Mouse (Mus musculus): ENCODE data around the gene Nat8f6. TPM values are rescaled to one million over a fixed set of nuclear protein-coding genes. Genes with fewer than 3 reads are reported as not detected.
A peak's percentile ranks its signal among the peaks of the same experiment; 100 is the strongest.
"Not testable (repeated sequence)": the region's sequence is repeated elsewhere in the genome, so short reads cannot be mapped to it uniquely, and the experiment has no call there.

Gene Nat8f6
- polyA plus RNA-seq, 1 experiment, result 1.9 TPM

- WGBS, result 29% methylated on average over 7 of the region's 7 CpGs
- H3K27me3 ChIP-seq (ENCODE audit: control insufficient read depth, insufficient read depth, low read length), result no peaks in the 10 kb centered on the region
- peak within 1 kb of the TSS; percentile 47 for H3K4me3 ChIP-seq (ENCODE audit: low read depth, low read length)
- TF ChIP-seq CTCF (IDR thresholded peaks at IDR 0.05; ENCODE audit: extremely low read depth, insufficient read length, insufficient replicate concordance, low read depth, low read length), result no peak
- peak; percentile 28; the same call in 1 of the 2 replicates for TF ChIP-seq POLR2A (IDR thresholded peaks at IDR 0.05; ENCODE audit: low read depth, low read length)
- peaks cover 32% of the 10 kb centered on the region for H3K4me1 ChIP-seq (ENCODE audit: control insufficient read depth, insufficient read depth, insufficient read length, low read length)
- H3K27ac ChIP-seq (ENCODE audit: insufficient read depth, low read depth, low read length), result peak within 1 kb of the TSS; percentile 98
- no peaks in the 10 kb centered on the region for H3K36me3 ChIP-seq (ENCODE audit: control insufficient read depth, insufficient read depth, low read length)
These were observed 11.1 kb upstream of the Nat8f6 start, which contains the start of gene Nat8 for GRCm38 (mm10) chr6:85831796-85832321. Nat8 (minus strand) TSS chr6:85832082.

GRCm38 (mm10) chr6:85829462-85829861 is 8.7 kb upstream of the Nat8f6 start:
- Histone ChIP-seq H3K4me3 (ENCODE audit: low read depth, low read length) (no peak overlapping the region), H3K27me3 (ENCODE audit: control insufficient read depth, insufficient read depth, low read length) (no peaks in the 10 kb centered on the region), H3K27ac (ENCODE audit: insufficient read depth, low read depth, low read length) (no peak overlapping the region), H3K4me1 (ENCODE audit: control insufficient read depth, insufficient read depth, insufficient read length, low read length) (peaks cover 30% of the 10 kb centered on the region), H3K36me3 (ENCODE audit: control insufficient read depth, insufficient read depth, low read length) (no peaks in the 10 kb centered on the region)
- WGBS, result 91% methylated on average over 1 of the region's 1 CpGs
- TF ChIP-seq POLR2A (IDR thresholded peaks at IDR 0.05; ENCODE audit: low read depth, low read length), result no peak
- no peak for TF ChIP-seq CTCF (IDR thresholded peaks at IDR 0.05; ENCODE audit: extremely low read depth, insufficient read length, insufficient replicate concordance, low read depth, low read length)

GRCm38 (mm10) chr6:85825886-85826285 is 5.1 kb upstream of the Nat8f6 start:
- Histone ChIP-seq H3K36me3 (ENCODE audit: control insufficient read depth, insufficient read depth, low read length) (no peaks in the 10 kb centered on the region), H3K27me3 (ENCODE audit: control insufficient read depth, insufficient read depth, low read length) (no peaks in the 10 kb centered on the region), H3K27ac (ENCODE audit: insufficient read depth, low read depth, low read length) (no peak overlapping the region), H3K4me3 (ENCODE audit: low read depth, low read length) (no peak overlapping the region), H3K4me1 (ENCODE audit: control insufficient read depth, insufficient read depth, insufficient read length, low read length) (peaks cover 30% of the 10 kb centered on the region; the same call in 1 of the 2 replicates)
- no peak for TF ChIP-seq POLR2A (IDR thresholded peaks at IDR 0.05; ENCODE audit: low read depth, low read length)
- TF ChIP-seq CTCF (IDR thresholded peaks at IDR 0.05; ENCODE audit: extremely low read depth, insufficient read length, insufficient replicate concordance, low read depth, low read length), result no peak
- 80% methylated on average over 2 of the region's 2 CpGs for WGBS

GRCm38 (mm10) chr6:85823382-85824090 is 2.8 kb upstream of the Nat8f6 start:
- 30% methylated on average over 1 of the region's 1 CpGs for WGBS
- Histone ChIP-seq H3K4me1 (ENCODE audit: control insufficient read depth, insufficient read depth, insufficient read length, low read length) (peaks cover 21% of the 10 kb centered on the region; the same call in 1 of the 2 replicates), H3K4me3 (ENCODE audit: low read depth, low read length) (no peak overlapping the region), H3K36me3 (ENCODE audit: control insufficient read depth, insufficient read depth, low read length) (no peaks in the 10 kb centered on the region), H3K27me3 (ENCODE audit: control insufficient read depth, insufficient read depth, low read length) (no peaks in the 10 kb centered on the region), H3K27ac (ENCODE audit: insufficient read depth, low read depth, low read length) (peak overlapping the region; percentile 79)
- TF ChIP-seq POLR2A (IDR thresholded peaks at IDR 0.05; ENCODE audit: low read depth, low read length) (no peak), CTCF (IDR thresholded peaks at IDR 0.05; ENCODE audit: extremely low read depth, insufficient read length, insufficient replicate concordance, low read depth, low read length) (no peak)

GRCm38 (mm10) chr6:85822286-85822685 is 1.5 kb upstream of the Nat8f6 start:
- Histone ChIP-seq H3K4me1 (ENCODE audit: control insufficient read depth, insufficient read depth, insufficient read length, low read length) (peaks cover 18% of the 10 kb centered on the region; the same call in 1 of the 2 replicates), H3K36me3 (ENCODE audit: control insufficient read depth, insufficient read depth, low read length) (no peaks in the 10 kb centered on the region), H3K27ac (ENCODE audit: insufficient read depth, low read depth, low read length) (peak overlapping the region; percentile 58), H3K27me3 (ENCODE audit: control insufficient read depth, insufficient read depth, low read length) (no peaks in the 10 kb centered on the region), H3K4me3 (ENCODE audit: low read depth, low read length) (no peak overlapping the region)
- TF ChIP-seq CTCF (IDR thresholded peaks at IDR 0.05; ENCODE audit: extremely low read depth, insufficient read length, insufficient replicate concordance, low read depth, low read length) (no peak), POLR2A (IDR thresholded peaks at IDR 0.05; ENCODE audit: low read depth, low read length) (no peak)
- 66% methylated on average over 4 of the region's 4 CpGs for WGBS

GRCm38 (mm10) chr6:85818338-85818737 is 2.4 kb downstream of the Nat8f6 start:
- H3K4me1 ChIP-seq (ENCODE audit: control insufficient read depth, insufficient read depth, insufficient read length, low read length), result peaks cover 10% of the 10 kb centered on the region; the same call in 1 of the 2 replicates
- H3K27ac ChIP-seq (ENCODE audit: insufficient read depth, low read depth, low read length), result no peak overlapping the region
- no peak overlapping the region for H3K4me3 ChIP-seq (ENCODE audit: low read depth, low read length)
- TF ChIP-seq POLR2A (IDR thresholded peaks at IDR 0.05; ENCODE audit: low read depth, low read length) (no peak), CTCF (IDR thresholded peaks at IDR 0.05; ENCODE audit: extremely low read depth, insufficient read length, insufficient replicate concordance, low read depth, low read length) (no peak)
- H3K36me3 ChIP-seq (ENCODE audit: control insufficient read depth, insufficient read depth, low read length), result no peaks in the 10 kb centered on the region
- WGBS, result 70% methylated on average over 1 of the region's 1 CpGs
- no peaks in the 10 kb centered on the region for H3K27me3 ChIP-seq (ENCODE audit: control insufficient read depth, insufficient read depth, low read length)

- TF ChIP-seq POLR2A (IDR thresholded peaks at IDR 0.05; ENCODE audit: low read depth, low read length), result no peak
- no peak for TF ChIP-seq CTCF (IDR thresholded peaks at IDR 0.05; ENCODE audit: extremely low read depth, insufficient read length, insufficient replicate concordance, low read depth, low read length)
- H3K27me3 ChIP-seq (ENCODE audit: control insufficient read depth, insufficient read depth, low read length), result no peaks in the 10 kb centered on the region
- no peak overlapping the region for H3K4me3 ChIP-seq (ENCODE audit: low read depth, low read length)
- peaks cover 2% of the 10 kb centered on the region; the same call in 1 of the 2 replicates for H3K4me1 ChIP-seq (ENCODE audit: control insufficient read depth, insufficient read depth, insufficient read length, low read length)
- 0 out of 2 replicates have a peak overlapping the region, but pooled peaks have one; percentile 32 for H3K27ac ChIP-seq (ENCODE audit: insufficient read depth, low read depth, low read length)
- 69% methylated on average over 2 of the region's 2 CpGs for WGBS
- H3K36me3 ChIP-seq (ENCODE audit: control insufficient read depth, insufficient read depth, low read length), result no peaks in the 10 kb centered on the region
These were observed 7.4 kb downstream of the Nat8f6 start for GRCm38 (mm10) chr6:85813339-85813738.

- H3K36me3 ChIP-seq (ENCODE audit: control insufficient read depth, insufficient read depth, low read length); H3K4me3 ChIP-seq (ENCODE audit: low read depth, low read length); H3K4me1 ChIP-seq (ENCODE audit: control insufficient read depth, insufficient read depth, insufficient read length, low read length); H3K27me3 ChIP-seq (ENCODE audit: control insufficient read depth, insufficient read depth, low read length): not testable (repeated sequence)
- H3K27ac ChIP-seq (ENCODE audit: insufficient read depth, low read depth, low read length), result peak overlapping the region; percentile 65; the same call in 1 of the 2 replicates
- 29% methylated on average over 3 of the region's 3 CpGs for WGBS
These were observed 9.7 kb downstream of the Nat8f6 start for GRCm38 (mm10) chr6:85810942-85811537.

GRCm38 (mm10) chr6:85810514-85810913 is 10.2 kb downstream of the Nat8f6 start:
- 84% methylated on average over 3 of the region's 3 CpGs for WGBS
- not testable (repeated sequence) for H3K27me3 ChIP-seq (ENCODE audit: control insufficient read depth, insufficient read depth, low read length); H3K36me3 ChIP-seq (ENCODE audit: control insufficient read depth, insufficient read depth, low read length); H3K4me3 ChIP-seq (ENCODE audit: low read depth, low read length); H3K4me1 ChIP-seq (ENCODE audit: control insufficient read depth, insufficient read depth, insufficient read length, low read length)
- 0 out of 2 replicates have a peak overlapping the region, but pooled peaks have one; percentile 4 for H3K27ac ChIP-seq (ENCODE audit: insufficient read depth, low read depth, low read length)

- H3K4me1 ChIP-seq (ENCODE audit: control insufficient read depth, insufficient read depth, insufficient read length, low read length), result not testable (repeated sequence)
These were observed 11.0 kb downstream of the Nat8f6 start for GRCm38 (mm10) chr6:85809784-85810183.

More at GRCm38 (mm10) chr6:85809784-85810183, 11.0 kb downstream of the Nat8f6 start:
- WGBS, result 55% methylated on average over 3 of the region's 3 CpGs
- not testable (repeated sequence) for H3K27me3 ChIP-seq (ENCODE audit: control insufficient read depth, insufficient read depth, low read length); H3K4me3 ChIP-seq (ENCODE audit: low read depth, low read length); H3K36me3 ChIP-seq (ENCODE audit: control insufficient read depth, insufficient read depth, low read length); H3K27ac ChIP-seq (ENCODE audit: insufficient read depth, low read depth, low read length)

Data from small intestine, adult 2 months (tissue).